Mouse (Mus musculus): ENCODE results near the gene Ccl27b.
"Not testable (repeated sequence)": the region's sequence is repeated elsewhere in the genome, so short reads cannot be mapped to it uniquely, and the experiment has no call there.

Ccl27b gene

DNA sequence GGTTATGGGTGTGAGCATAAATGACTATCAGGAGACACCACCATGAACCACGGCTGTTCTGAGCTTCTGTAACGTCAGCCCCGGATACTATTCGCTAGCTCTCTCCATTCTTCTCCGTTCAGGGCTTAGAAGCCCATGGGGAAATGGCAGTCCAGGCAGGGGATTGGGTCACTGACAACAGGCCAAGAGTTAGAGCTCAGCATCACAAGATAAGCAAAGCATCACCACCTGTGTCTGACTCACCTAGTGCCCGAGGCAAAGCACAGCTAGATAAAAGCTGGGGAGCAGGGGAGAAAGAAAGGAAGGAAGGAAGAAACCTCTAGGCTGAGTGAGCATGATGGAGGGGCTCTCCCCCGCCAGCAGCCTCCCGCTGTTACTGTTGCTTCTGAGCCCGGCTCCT, at the start of gene Ccl27b:
Gene Ccl27b, plus strand, starts transcription at position 301 of the 400 bp plus-strand sequence.
- not testable (repeated sequence) for DNase-seq (ENCODE audit: extremely low spot score)

DNA sequence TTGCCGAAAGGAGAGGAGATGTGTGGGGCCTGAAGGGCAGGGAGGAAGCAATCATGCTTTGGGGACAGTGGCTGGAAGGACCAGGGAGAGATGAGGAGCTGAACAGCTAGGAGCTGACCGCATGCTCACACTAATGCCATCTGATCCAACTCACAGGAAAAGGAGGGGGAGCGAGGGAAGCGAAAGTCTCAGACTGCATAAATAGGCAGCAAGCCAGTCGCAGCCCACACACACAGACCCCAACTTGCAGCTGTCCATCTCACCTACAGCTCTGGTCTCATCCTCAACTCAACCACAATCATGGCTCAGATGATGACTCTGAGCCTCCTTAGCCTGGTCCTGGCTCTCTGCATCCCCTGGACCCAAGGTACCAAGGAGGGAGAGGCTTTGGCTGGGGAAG, 43.2 kb upstream of the Ccl27b start, which contains the start of gene Gm10591:
Gene Gm10591, plus strand, starts transcription at position 301 of the 400 bp plus-strand sequence.
- DNase-seq (ENCODE audit: extremely low spot score): not testable (repeated sequence)

GRCm38 (mm10) chr4:42629419-42629818, 25.6 kb upstream of the Ccl27b start, which contains the start of gene Gm2564:
Gm2564 (plus strand) TSS chr4:42629719.
- DNase-seq (ENCODE audit: extremely low spot score): not testable (repeated sequence)

DNA sequence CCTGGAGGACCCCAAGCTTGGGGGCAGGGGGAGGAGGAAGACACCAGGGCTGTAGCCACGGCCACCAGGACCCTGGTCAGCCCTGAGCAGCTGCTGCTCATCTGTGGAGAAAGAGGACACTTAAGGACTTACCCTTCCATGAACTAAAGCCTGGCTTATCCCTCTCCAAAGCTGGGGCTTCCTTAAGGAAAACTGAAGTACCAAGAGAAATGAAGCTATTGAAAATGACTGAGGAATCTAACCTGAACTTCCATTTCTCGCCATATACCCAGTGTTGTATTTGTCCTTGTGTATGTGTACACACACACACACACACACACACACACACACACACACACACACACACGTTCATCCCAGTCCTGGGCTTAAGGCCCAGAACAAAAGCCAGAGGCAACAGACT, 6.7 kb downstream of the Ccl27b start, which contains the start of gene Il11ra2:
Gene Il11ra2, minus strand, starts transcription at position 101 of the 400 bp plus-strand sequence.
- not testable (repeated sequence) for DNase-seq (ENCODE audit: extremely low spot score)

DNA sequence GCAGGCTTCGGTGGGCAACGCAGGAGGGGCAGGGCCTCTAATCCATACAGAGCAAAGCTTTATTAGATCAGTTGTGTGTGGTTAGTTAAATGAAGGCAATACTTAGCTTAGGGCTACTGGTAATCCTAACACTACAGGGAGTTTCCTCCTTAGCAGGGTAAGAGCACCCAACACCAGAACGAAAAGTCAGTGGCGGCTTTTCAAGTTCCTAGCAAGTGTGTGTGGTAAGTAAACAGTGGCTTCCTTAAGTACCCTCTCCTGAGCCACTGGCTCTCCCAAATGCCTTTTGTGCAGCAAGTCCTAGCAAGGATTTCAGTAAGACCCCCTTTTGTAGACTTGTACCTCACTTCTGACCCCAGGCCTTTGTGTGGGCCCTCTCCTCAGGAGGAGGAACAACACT, 20.4 kb downstream of the Ccl27b start:
- DNase-seq (ENCODE audit: extremely low spot score): not testable (repeated sequence)

DNA sequence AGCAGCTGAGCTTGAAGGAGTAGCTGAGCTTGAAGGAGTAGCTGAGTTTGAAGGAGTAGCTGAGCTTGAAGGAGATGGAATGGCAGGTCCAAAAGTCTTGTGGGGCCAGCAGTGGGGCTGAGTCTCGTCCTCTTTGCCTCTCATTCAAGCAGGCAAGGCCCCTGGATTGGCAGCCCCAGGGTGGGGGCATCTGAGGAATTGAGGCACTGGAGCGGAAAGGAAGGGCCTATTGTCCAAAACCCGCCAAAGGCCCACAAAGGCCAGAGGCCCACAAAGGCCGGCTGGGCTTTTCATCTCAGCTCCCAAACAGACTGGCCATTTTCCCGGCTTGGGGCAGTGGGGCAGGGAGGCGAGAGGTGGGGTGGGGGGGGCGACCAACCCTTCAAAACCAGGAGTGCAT, 24.3 kb downstream of the Ccl27b start:
- DNase-seq (ENCODE audit: extremely low spot score): not testable (repeated sequence)

GRCm38 (mm10) chr4:42680374-42681356, 25.6 kb downstream of the Ccl27b start:
- not testable (repeated sequence) for DNase-seq (ENCODE audit: extremely low spot score)

DNA sequence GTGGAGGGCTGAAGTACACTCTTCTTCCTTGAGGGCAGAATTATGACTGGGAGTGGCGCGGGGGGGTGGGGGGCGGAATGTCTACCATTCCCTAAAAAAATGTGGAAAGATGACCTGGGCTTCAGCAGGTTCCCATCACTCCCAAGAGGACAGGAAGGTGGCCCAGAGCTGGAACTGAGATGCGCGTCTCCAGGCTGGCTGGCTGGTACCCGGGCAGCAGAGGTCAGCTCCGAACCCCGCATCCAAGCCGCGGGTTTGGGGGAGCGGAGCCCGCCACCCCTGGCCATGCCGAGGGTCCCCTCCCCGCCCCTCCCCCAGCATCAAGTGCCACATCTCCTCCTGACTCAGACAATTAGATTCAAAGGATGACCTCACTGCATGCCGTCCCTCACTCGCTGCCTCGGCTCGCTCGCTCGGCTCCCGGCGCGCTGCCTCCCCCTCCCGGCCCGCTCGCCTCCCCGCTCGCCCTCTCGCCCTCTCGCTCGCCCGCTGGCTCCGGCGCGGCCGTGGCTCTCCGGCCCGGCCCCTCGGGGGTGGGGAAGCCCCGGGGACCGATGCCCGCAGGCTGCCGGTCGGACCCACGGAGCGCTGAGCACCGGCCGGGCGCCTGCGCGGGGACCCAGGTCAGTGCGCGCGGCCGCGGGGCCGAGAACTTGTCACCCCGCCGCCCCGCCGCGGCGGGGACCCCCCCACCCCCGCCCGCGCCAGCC, 26.6 kb downstream of the Ccl27b start:
- not testable (repeated sequence) for DNase-seq (ENCODE audit: extremely low spot score)

DNA sequence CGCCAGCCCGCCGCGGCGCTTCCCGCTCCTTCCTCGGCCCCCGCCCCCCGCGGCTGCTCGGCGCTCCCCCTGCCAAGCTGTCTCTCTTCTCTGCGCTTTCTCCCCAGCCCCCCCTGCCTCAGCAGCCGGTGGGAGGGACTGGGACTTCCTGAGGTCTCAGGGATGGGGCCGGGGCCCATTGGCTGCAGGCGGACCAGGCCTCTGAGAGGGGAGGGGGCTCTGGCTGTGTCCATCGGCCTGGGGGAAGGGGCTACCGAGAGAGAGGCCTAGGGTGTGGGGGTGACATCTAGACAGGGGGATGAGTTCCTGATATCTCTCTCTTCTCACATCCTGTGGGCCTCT, 27.1 kb downstream of the Ccl27b start:
- DNase-seq (ENCODE audit: extremely low spot score): not testable (repeated sequence)
